Mouse (Mus musculus): ENCODE results near the gene Cdk11b.
"Not testable (repeated sequence)": the region's sequence is repeated elsewhere in the genome, so short reads cannot be mapped to it uniquely, and the experiment has no call there.

Cdk11b gene

DNA sequence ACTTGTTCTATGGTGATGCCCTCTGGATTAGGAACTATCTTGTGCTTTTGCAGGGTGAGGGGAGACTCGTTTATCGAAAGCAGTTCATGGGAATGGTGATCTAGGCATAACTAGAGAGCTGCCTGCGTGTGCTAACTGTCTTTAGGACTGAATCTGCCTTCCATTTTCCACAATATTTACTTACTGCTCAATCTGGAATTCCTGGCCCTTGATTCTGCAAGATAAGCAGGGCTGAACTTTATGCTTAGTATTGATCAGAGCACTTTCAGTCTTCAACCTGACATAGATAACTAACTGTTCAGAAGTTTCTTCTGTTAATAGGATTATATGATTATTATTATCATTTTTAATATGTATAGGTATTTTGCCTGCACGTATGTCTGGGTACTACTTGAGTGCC, 19.5 kb upstream of the Cdk11b start:
- in situ Hi-C loops (cut with MboI, MseI): no loop called here

DNA sequence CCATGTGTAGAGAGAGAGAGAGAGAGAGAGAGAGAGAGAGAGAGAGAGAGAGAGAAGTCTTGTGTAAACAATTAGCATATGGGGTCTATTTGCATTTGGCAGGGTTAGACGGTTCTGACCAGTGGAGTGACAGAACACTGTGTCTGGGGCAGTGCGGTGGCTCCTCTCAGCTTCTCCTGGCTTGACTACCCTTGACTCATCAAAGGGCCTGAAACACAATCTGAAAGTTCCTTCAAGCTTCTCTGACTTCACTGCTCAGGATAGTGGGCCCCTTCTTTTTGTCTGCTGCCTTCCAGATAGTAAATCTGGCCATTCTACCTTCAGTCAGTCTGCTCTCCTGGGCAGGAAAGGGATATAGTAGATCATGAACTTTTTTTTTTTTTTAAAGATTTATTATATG, 17.8 kb upstream of the Cdk11b start:
- in situ Hi-C loops (cut with MboI, MseI): no loop called here

GRCm38 (mm10) chr4:155611860-155612259, 12.8 kb upstream of the Cdk11b start:
- in situ Hi-C loops (cut with MboI, MseI): no loop called here

DNA sequence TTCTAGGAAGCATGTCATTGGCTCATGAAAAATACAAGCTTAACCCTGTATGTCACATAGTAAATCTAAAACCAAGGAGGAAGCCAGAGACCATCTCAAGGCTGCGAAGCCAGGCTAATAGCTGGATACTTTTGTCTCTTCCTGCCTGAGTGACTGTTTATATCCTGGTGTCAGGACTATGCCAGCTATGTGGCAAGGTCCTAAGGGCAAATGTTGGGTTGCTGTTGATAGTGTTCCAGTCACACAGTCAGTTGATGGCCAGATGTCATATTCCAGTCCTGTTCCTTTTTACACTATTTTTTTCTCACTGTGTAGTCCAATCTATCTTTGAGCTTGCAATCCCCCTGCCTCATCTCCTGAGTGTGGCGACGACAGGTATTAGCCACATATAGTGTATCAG, 11.4 kb upstream of the Cdk11b start:
- in situ Hi-C loops (cut with MboI, MseI): no loop called here

- in situ Hi-C loops (cut with MboI, MseI): no loop called here
Measured at GRCm38 (mm10) chr4:155618321-155618720, 6.3 kb upstream of the Cdk11b start.

GRCm38 (mm10) chr4:155630267-155630666, 5.6 kb downstream of the Cdk11b start:
- in situ Hi-C loops (cut with MboI, MseI): no loop called here

DNA sequence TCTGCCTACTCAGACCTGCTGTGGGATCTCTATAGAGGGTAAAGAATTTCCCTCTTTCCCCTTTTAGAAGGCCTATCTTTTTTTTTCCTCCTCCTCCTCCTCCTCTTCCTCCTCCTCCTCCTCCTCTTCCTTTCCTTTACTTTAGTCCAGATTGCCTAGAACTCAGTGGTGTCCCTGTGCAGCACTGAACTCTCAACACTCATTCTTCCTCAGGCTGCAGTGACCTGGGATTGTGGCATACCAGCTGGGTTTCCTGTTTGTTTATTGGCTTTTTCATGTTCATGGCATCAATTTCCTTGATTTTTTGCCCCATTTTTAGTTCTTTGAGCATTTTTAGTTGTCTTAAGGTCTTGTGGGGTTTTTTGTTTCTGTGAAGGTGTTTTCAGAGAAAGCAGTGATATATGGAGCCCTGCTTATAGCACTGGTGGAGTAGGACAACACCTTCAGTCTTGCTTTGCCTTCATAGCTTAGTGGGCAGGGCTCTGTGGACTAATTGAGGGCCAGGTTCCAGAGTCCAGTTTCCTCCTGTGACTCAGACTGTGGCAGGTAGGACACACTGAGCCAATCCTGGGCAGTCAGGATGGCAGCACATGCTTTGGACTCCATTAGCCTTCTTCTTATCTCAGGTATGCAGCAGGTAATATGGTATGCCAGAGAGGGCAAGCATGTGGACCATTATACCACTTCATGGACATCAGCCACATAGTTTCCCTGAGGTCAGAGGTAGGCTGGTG, 11.3 kb downstream of the Cdk11b start:
- in situ Hi-C loops (cut with MboI, MseI): no loop called here

GRCm38 (mm10) chr4:155643531-155643930, 18.9 kb downstream of the Cdk11b start:
- in situ Hi-C loops (cut with MboI, MseI): loop anchor here (5.0 kb wide), 1 partner anchor 54 kb away; no protein-coding TSS in a partner anchor

DNA sequence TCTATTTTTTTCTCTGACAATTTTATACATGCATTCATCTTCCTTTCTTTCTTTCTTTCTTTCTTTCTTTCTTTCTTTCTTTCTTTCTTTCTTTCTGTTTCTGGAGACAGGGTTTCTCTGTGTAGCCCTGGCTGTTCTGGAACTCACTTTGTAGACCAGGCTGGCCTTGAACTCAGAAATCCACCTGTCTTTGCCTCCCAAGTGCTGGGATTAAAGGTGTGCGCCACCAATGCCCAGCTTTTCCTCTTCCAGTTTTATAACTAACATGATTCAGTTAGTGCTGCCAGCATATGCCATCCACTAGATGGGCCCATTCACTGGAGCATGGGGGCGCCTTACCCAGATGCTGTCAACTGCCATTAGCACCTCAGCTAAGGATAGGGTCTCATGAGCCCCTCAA, 20.7 kb downstream of the Cdk11b start, which contains the start of gene Gm10563:
TSS of gene Gm10563 (minus strand) at position 101 of the 400 bp plus-strand sequence.
- in situ Hi-C loops (cut with MboI, MseI): not testable (repeated sequence)

DNA sequence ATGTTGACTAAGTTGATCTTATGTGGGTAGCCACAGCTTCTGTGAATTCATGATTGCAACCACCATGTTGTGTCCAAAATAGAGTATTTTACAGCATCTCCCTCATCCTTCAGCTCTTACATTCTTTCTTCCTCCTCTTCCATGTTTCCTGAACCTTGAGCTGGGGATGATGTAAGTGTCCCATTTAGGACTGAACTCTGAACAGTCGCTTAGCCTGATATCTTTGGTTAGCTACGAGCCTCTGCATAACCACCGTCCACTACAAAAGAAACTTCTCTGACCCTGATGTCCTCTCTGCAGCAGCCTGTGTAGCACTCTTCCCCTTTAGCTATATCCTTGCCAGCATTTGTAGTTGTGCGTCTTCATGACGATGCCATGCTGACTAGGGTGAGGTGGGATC, 21.1 kb downstream of the Cdk11b start:
- in situ Hi-C loops (cut with MboI, MseI): no loop called here

DNA sequence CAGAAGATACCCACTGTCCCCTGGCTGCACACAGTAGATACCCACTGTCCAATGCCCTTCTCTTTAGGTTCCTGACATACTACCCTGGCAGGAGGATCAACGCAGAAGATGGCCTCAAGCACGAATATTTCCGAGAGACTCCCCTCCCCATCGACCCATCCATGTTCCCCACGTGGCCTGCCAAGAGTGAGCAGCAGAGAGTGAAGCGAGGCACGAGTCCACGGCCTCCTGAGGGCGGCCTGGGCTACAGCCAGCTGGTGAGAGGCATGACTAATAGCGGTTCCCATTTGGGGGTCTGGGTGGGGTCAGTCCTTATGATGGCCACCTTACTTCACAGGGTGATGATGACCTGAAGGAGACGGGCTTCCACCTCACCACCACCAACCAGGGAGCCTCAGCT, 24.7 kb downstream of the Cdk11b start:
- in situ Hi-C loops (cut with MboI, MseI): no loop called here

DNA sequence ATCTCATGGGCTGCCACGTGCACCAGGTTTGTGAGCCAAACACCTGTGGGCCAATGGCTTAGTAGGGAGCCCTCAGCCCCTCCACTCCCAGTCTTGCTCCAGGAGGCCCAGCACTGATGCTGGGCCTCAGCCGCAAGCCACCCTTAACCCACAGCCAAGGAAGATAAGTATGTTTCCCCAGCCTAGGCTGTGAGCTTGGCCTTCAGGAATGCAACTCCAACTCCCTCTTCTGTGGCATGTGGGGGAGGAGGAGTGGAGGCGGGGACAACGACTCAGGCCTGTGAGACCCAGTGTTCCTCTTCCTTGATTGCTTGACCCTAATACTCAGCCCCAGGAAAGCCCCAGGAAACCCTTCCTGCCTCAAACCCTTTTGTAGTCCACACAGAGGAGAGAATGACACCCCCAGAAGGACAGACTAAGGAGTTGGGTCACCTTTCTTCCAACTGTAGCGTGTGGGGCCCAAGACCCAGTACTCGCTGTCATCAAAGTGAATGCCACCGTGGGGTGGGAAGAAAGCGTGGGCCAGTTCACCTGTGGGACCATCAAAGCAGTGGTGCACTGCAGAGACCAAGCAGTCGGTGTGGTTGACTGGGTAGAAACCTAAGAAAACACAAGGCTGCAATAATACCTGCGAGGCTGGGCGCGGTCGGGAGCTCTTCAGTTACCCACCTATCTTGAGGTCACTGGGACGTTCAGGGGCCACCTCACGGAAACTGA, 27.1 kb downstream of the Cdk11b start:
- in situ Hi-C loops (cut with MboI, MseI): no loop called here

DNA sequence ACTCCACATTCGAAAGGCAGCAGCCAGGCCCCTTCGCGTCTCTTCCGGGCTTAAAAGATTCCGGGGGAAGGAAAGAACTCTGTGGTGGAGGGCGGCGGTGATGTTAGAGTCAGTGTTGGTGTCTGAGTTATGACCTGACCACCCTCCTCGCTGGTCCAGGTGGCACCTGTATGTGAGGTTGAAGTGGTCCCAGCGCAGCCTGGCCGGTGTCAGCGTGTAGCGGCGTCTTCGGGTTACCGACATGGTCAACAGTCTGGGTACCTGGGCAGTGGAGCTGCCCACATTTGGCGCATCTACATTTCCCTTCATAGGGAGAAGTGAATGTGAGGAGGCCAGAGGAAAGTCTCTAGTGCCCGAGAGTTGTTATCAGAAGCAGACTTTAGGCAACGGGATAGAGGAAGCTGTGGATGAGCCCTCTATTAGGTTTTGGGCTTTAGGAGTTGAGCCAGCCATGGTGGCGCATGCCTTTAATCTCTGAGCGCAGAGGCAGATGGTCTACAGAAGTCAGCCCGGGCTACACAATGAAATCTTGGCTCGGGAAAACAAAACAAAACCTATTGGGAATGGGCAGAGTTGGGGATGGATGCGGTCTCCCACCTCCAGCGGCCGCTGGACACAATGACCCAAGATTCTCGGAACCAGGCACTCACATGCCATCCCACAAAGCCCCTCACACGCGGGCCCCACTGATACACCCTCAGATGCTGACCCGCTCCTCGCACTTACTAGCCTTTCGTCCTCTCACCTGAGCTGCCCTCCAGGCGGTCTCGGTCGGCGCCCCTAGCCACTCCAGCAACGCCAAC, 27.8 kb downstream of the Cdk11b start:
- in situ Hi-C loops (cut with MboI, MseI): no loop called here

DNA sequence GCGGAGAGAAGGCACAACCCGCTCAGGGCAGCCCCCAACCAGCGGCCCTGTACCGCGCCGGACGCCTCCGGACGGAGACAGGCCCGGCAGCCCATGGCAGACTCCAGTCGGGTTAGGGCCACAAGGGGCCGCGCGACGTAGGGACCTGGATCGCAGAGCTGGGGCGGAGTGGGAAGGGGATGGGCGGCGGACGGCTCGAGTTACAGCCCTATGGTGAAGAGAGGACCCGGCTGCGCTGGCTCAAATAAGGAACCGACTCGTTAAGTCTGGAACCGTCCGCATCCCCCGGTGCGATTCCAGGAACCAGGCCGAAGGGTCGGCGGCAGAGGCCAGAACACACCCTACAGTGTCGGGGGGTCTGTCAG, 28.4 kb downstream of the Cdk11b start, which contains the start of gene Mmp23:
TSS of gene Mmp23 (minus strand) at position 299 of the 365 bp plus-strand sequence.
- in situ Hi-C loops (cut with MboI, MseI): no loop called here

DNA sequence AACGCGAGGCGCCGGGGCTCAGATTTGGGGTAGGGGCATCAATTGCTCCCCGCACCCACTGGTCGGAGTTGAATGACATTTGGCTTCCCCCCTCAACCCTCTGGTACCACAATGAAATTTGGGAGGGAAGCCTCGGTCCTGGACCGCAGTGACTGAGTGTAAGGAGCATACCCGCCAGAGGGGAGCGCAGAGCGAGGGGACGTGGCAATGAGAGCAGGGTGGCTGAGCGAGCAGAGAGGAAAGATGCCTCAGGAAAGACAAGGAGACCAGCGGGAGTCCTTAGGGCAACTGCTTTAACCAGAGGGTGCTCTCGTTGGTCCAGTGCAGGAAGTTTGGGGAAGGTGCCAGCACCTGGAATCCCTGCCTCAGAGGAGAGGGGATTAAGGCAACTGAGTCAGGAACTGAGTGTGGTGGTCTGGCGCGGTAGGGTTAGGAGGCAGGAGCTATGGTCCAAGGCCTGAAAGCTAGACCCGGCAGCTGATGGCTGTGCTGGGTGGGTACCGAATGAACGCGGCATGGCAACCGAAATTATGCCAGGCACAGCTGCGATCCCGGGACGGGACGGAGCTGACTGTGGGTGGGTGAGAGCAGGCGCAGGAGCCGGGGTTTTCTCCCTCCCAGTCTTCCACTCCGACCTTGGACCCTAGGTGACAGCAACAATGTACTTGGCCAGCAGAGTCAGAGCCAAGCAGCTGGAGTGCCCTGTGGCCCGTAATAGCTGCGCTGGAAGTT, 29.0 kb downstream of the Cdk11b start:
- in situ Hi-C loops (cut with MboI, MseI): no loop called here

- in situ Hi-C loops (cut with MboI, MseI): no loop called here
Measured at GRCm38 (mm10) chr4:155654183-155654455, 29.5 kb downstream of the Cdk11b start.

DNA sequence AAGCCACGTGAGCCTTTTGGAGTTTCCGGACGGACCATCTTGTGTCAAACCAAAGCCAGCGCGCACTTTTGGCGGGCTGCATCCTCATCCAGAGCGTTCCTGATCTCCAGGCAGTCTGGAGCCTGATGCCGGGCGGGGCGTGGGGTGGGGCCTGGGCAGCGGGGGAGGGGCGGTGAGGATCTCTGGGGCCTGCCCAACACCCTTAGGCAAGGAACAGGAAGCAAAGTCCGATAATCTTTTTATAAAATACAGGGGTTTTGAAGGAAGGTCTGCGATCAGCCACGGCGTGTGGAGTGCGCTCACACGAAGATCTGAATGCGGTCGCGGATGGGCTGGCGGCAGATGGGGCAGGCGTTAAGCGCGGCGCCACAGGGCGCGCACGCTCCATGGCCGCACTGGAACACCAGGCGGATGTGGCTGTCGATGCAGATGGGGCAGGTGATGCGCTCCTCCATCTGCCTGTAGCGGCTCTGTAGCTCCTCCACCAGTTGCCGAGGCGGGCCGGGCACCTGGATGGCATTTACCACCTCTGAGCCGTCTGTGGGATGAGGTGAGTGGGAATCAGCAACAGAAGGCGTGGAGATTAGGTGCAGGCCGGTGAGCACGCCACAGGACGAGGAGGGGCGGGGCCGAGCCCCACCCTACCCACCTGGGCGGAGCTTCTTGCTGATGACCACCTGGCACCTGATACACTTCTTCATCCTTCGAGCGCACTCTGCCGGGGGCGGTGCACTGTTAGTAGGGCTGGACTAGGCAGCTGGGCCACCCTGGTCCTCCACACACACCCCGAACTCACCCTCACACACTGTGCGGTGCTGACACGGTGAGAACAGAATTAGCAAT, 30.0 kb downstream of the Cdk11b start:
- in situ Hi-C loops (cut with MboI, MseI): no loop called here

GRCm38 (mm10) chr4:155656214-155656751, 31.6 kb downstream of the Cdk11b start:
- in situ Hi-C loops (cut with MboI, MseI): no loop called here

- in situ Hi-C loops (cut with MboI, MseI): no loop called here
Measured at GRCm38 (mm10) chr4:155658961-155659360, 34.3 kb downstream of the Cdk11b start.

GRCm38 (mm10) chr4:155660641-155661040, 36.0 kb downstream of the Cdk11b start:
- in situ Hi-C loops (cut with MboI, MseI): no loop called here

DNA sequence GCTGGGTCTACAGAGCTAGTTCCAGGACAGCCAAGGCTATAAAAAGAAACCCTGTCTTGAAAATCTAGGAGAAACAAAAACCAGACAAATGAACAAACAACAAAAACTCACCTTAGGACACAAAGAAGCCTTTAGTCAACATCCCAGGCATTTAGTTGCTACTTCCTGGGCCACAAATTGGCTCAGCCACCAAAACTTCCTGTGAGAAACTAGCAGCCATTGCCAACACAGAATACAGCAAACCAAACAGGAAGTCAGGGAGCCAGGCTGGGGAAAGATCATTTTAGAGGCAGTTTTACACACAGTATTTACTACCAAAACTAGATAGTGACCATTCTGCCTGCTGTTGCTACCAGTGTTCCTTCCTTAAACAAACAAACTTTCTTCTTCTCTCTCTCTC, 42.2 kb downstream of the Cdk11b start:
- in situ Hi-C loops (cut with MboI, MseI): no loop called here
